Mouse (Mus musculus): ENCODE data around the gene Naa80. TPM values are rescaled to one million over a fixed set of nuclear protein-coding genes. Genes with fewer than 3 reads are reported as not detected.

Gene Naa80
- polyA plus RNA-seq, 1 experiment from 2014 or later, result 13.9 TPM

GRCm38 (mm10) chr9:107624951-107625350 lies 46.3 kb downstream of the Naa80 start:
- no peak overlapping the region for H3K4me2 ChIP-seq
- H3K36me3 ChIP-seq, result peaks cover 66% of the 10 kb centered on the region
- H3K4me1 ChIP-seq, result peaks cover 92% of the 10 kb centered on the region
- no peaks in the 10 kb centered on the region for H3K9me3 ChIP-seq
- 82% methylated on average over 3 of the region's 3 CpGs for WGBS
- ATAC-seq (ENCODE audit: extremely low read depth, insufficient number of reproducible peaks, low FRiP score, low TSS enrichment), result no peak
- no peaks in the 10 kb centered on the region for H3K27me3 ChIP-seq (replicated peaks)
- peak overlapping the region; percentile 61 for H3K9ac ChIP-seq
- H3K4me3 ChIP-seq, result no peak overlapping the region
- H3K27ac ChIP-seq (replicated peaks), result peak overlapping the region; percentile 84

GRCm38 (mm10) chr9:107625351-107626128 lies 46.9 kb downstream of the Naa80 start:
- Histone ChIP-seq H3K9ac (peak overlapping the region; percentile 61), H3K4me3 (no peak overlapping the region), H3K27me3 (replicated peaks) (no peaks in the 10 kb centered on the region), H3K27ac (replicated peaks) (peak overlapping the region; percentile 84), H3K4me1 (peaks cover 92% of the 10 kb centered on the region), H3K9me3 (no peaks in the 10 kb centered on the region), H3K4me2 (no peak overlapping the region), H3K36me3 (peaks cover 60% of the 10 kb centered on the region)
- 86% methylated on average over 12 of the region's 12 CpGs for WGBS
- ATAC-seq (ENCODE audit: extremely low read depth, insufficient number of reproducible peaks, low FRiP score, low TSS enrichment), result no peak

DNA sequence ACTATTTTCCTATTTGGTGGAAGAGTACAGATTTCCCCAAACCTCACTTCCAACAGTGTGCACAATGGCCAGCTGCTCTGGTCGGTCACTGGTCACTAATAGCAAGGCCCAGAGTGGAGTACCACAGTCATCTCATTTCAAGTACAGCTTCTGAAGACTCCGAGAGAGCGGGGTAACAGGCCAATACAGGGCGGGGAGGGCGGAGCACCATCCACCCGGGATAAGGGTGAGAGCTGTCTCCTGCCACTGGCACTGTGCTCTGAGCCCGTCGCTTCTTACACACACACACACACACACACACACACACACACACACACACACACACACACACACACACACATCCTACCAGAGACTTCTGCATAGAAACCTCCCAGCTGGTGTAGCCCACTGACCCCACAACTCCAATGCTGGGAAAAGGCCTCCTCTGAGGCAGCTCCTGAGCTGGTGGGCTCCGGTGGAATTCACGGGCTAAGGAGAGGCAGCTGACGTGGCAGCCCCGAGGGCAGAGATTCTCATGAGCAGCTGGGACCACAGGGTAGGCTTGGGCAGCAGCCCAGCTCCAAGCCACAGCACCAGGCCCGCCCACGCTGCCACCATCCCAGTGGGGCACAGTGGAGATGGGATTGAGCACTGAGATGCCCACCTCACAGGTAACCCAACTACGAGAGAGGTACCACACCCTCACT lies 47.6 kb downstream of the Naa80 start:
- H3K27ac ChIP-seq (replicated peaks), result peak overlapping the region; percentile 84
- 42% methylated on average over 14 of the region's 15 CpGs for WGBS
- no peak for ATAC-seq (ENCODE audit: extremely low read depth, insufficient number of reproducible peaks, low FRiP score, low TSS enrichment)
- 0 out of 2 replicates have a peak overlapping the region, but pooled peaks have one; percentile 13 for H3K4me3 ChIP-seq
- peak overlapping the region; percentile 50 for H3K4me2 ChIP-seq
- peak overlapping the region; percentile 95 for H3K9ac ChIP-seq
- H3K9me3 ChIP-seq, result no peaks in the 10 kb centered on the region
- H3K27me3 ChIP-seq (replicated peaks), result no peaks in the 10 kb centered on the region
- H3K4me1 ChIP-seq, result peaks cover 92% of the 10 kb centered on the region
- H3K36me3 ChIP-seq, result peaks cover 62% of the 10 kb centered on the region

DNA sequence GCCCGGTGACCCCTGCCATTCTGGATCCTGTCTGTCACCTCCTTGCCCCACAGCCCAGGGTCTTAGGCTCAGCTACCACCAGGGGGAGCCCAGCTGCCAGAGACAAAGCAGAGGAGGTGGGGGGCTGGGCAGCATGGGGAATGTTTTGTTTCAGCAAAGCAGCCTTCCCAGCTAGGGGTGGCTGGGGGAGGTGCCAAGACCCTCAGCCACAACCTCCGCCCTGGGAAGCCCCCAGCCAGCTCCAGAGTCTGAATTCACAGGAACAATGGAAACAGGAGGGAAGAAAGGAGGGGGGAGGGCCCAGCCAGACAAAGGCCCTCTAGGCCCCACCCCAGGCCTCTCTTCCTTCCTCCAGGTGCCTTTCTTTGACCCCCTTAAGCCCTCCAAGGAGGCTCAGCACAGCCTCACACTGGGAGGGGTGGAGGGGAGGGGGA lies 48.2 kb downstream of the Naa80 start:
- H3K4me2 ChIP-seq, result peak overlapping the region; percentile 50
- no peaks in the 10 kb centered on the region for H3K9me3 ChIP-seq
- ATAC-seq (ENCODE audit: extremely low read depth, insufficient number of reproducible peaks, low FRiP score, low TSS enrichment), result peak; percentile 38
- H3K27me3 ChIP-seq (replicated peaks), result no peaks in the 10 kb centered on the region
- H3K4me3 ChIP-seq, result 0 out of 2 replicates have a peak overlapping the region, but pooled peaks have one; percentile 13
- H3K27ac ChIP-seq (replicated peaks), result peak overlapping the region; percentile 84
- peak overlapping the region; percentile 95 for H3K9ac ChIP-seq
- peaks cover 92% of the 10 kb centered on the region for H3K4me1 ChIP-seq
- H3K36me3 ChIP-seq, result peaks cover 63% of the 10 kb centered on the region
- WGBS, result 0% methylated on average over 2 of the region's 2 CpGs

GRCm38 (mm10) chr9:107627387-107628255 lies 48.9 kb downstream of the Naa80 start:
- 28% methylated on average over 20 of the region's 20 CpGs for WGBS
- H3K9me3 ChIP-seq, result no peaks in the 10 kb centered on the region
- no peak for ATAC-seq (ENCODE audit: extremely low read depth, insufficient number of reproducible peaks, low FRiP score, low TSS enrichment)
- H3K4me2 ChIP-seq, result peak overlapping the region; percentile 50
- 0 out of 2 replicates have a peak overlapping the region, but pooled peaks have one; percentile 1 for H3K4me3 ChIP-seq
- H3K36me3 ChIP-seq, result peaks cover 62% of the 10 kb centered on the region
- H3K27me3 ChIP-seq (replicated peaks), result no peaks in the 10 kb centered on the region
- H3K4me1 ChIP-seq, result peaks cover 94% of the 10 kb centered on the region
- peak overlapping the region; percentile 95 for H3K9ac ChIP-seq
- H3K27ac ChIP-seq (replicated peaks), result peak overlapping the region; percentile 84

DNA sequence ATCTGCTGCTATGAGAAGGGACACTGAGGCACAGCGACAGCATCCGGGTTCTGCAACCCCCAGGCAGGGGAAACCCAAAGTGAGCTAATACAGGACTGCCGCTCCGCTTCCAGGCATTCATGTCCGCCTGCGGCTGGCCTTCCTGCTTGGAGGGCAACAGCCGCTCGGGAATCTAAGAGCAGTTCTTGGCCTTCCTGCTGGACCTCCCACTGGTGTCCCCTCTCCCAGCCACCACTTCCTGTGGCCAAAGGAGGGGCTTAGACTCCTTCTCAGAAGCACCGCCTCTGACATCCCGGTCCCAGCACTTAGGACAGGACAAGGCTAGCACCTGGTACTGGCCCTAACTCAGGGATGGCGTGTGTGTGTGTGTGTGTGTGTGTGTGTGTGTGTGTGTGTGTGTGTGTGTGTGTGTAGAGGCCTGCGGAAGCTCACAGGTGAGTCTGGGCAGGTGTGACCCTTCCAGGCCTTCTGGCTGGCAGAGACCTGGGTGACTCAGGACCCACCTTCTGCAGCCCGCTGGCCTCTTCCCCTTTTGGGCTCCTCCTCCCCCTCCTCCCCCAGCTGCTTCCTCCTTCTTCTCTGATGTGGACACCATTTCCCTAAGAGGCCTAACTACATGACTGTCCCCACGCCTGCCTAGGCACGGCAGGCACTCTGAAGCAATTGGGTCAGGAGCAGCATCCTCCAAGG lies 50.2 kb downstream of the Naa80 start:
- H3K4me3 ChIP-seq, result 0 out of 2 replicates have a peak overlapping the region, but pooled peaks have one; percentile 1

DNA sequence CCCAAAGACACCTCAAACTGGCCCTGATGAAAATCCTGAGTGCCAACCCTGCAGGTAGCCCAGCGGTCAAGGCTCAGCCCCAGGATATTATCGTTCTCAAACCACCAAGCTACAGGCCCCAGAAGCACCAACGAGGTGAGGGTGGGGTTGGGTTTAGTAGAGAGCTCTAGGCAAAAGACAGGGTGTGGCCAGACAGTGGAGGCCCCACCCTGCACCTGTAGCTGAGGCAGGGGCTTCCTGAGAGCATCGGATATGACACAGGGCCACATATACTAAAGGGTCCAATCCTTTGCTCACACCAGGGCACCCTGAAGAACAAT lies 50.7 kb downstream of the Naa80 start:
- Histone ChIP-seq H3K27me3 (replicated peaks) (no peaks in the 10 kb centered on the region), H3K36me3 (peaks cover 48% of the 10 kb centered on the region)

More for the DNA sequence above, 50.2 kb downstream of the Naa80 start:
- H3K4me1 ChIP-seq, result peaks cover 92% of the 10 kb centered on the region
- H3K4me2 ChIP-seq, result peak overlapping the region; percentile 46
- H3K9ac ChIP-seq, result peak overlapping the region; percentile 95
- ATAC-seq (ENCODE audit: extremely low read depth, insufficient number of reproducible peaks, low FRiP score, low TSS enrichment), result no peak
- H3K36me3 ChIP-seq, result peaks cover 52% of the 10 kb centered on the region
- no peaks in the 10 kb centered on the region for H3K9me3 ChIP-seq
- peak overlapping the region; percentile 84 for H3K27ac ChIP-seq (replicated peaks)
- H3K27me3 ChIP-seq (replicated peaks), result no peaks in the 10 kb centered on the region
- 46% methylated on average over 14 of the region's 15 CpGs for WGBS

GRCm38 (mm10) chr9:107629901-107630425 lies 51.3 kb downstream of the Naa80 start:
- H3K4me1 ChIP-seq, result peaks cover 81% of the 10 kb centered on the region
- peak overlapping the region; percentile 46 for H3K4me2 ChIP-seq
- H3K9ac ChIP-seq, result peak overlapping the region; percentile 95
- H3K27ac ChIP-seq (replicated peaks), result peak overlapping the region; percentile 84
- peaks cover 42% of the 10 kb centered on the region for H3K36me3 ChIP-seq
- ATAC-seq (ENCODE audit: extremely low read depth, insufficient number of reproducible peaks, low FRiP score, low TSS enrichment), result no peak
- no peaks in the 10 kb centered on the region for H3K27me3 ChIP-seq (replicated peaks)
- WGBS, result 31% methylated on average over 14 of the region's 14 CpGs
- H3K4me3 ChIP-seq, result peak overlapping the region; percentile 5; the same call in 1 of the 2 replicates
- H3K9me3 ChIP-seq, result no peaks in the 10 kb centered on the region

More for the DNA sequence above, 50.7 kb downstream of the Naa80 start:
- H3K4me1 ChIP-seq, result peaks cover 87% of the 10 kb centered on the region
- peak overlapping the region; percentile 84 for H3K27ac ChIP-seq (replicated peaks)
- H3K4me3 ChIP-seq, result no peak overlapping the region
- WGBS, result 47% methylated on average over 4 of the region's 4 CpGs
- H3K9ac ChIP-seq, result peak overlapping the region; percentile 95
- peak overlapping the region; percentile 46 for H3K4me2 ChIP-seq
- ATAC-seq (ENCODE audit: extremely low read depth, insufficient number of reproducible peaks, low FRiP score, low TSS enrichment), result no peak
- no peaks in the 10 kb centered on the region for H3K9me3 ChIP-seq

GRCm38 (mm10) chr9:107630576-107630975 lies 51.9 kb downstream of the Naa80 start:
- 17% methylated on average over 4 of the region's 4 CpGs for WGBS
- ATAC-seq (ENCODE audit: extremely low read depth, insufficient number of reproducible peaks, low FRiP score, low TSS enrichment), result no peak
- H3K4me1 ChIP-seq, result peaks cover 76% of the 10 kb centered on the region

GRCm38 (mm10) chr9:107631311-107631826 lies 52.7 kb downstream of the Naa80 start:
- Histone ChIP-seq H3K4me1 (peaks cover 77% of the 10 kb centered on the region), H3K27me3 (replicated peaks) (no peaks in the 10 kb centered on the region), H3K9ac (peak overlapping the region; percentile 95), H3K27ac (replicated peaks) (peak overlapping the region; percentile 84), H3K36me3 (peaks cover 31% of the 10 kb centered on the region; the same call in 1 of the 2 replicates), H3K9me3 (no peaks in the 10 kb centered on the region), H3K4me3 (0 out of 2 replicates have a peak overlapping the region, but pooled peaks have one; percentile 84), H3K4me2 (peak overlapping the region; percentile 78)
- 73% methylated on average over 9 of the region's 9 CpGs for WGBS
- ATAC-seq (ENCODE audit: extremely low read depth, insufficient number of reproducible peaks, low FRiP score, low TSS enrichment), result no peak

More at GRCm38 (mm10) chr9:107630576-107630975, 51.9 kb downstream of the Naa80 start:
- Histone ChIP-seq H3K4me2 (peak overlapping the region; percentile 46), H3K4me3 (0 out of 2 replicates have a peak overlapping the region, but pooled peaks have one; percentile 5), H3K36me3 (peaks cover 36% of the 10 kb centered on the region), H3K9ac (peak overlapping the region; percentile 95), H3K27me3 (replicated peaks) (no peaks in the 10 kb centered on the region), H3K9me3 (no peaks in the 10 kb centered on the region), H3K27ac (replicated peaks) (peak overlapping the region; percentile 84)

Data from heart, embryonic 13.5 days (tissue).